Mouse (Mus musculus) heart, postnatal 4 days (tissue): Measurements from ENCODE around the gene Eid2b. TPM values are rescaled to one million over a fixed set of nuclear protein-coding genes. Genes with fewer than 3 reads are reported as not detected.

ENCODE experiments used
- DNase-seq: peaks from one replicate; pipeline ENCODE4 v3.0.0; 2021
- total RNA-seq, 2 experiments: library from RNA; stranded (reverse); gene quantifications; 2 replicates each; pipeline ENCODE4 v1.2.3; 2021

The Eid2b gene
- total RNA-seq, 2 experiments from 2014 or later, result 8.5 to 10.9 TPM

GRCm38 (mm10) chr7:28301616-28302433 lies 24.3 kb downstream of the Eid2b start, which contains the start of gene Dll3:
Dll3 (minus strand) TSS chr7:28302238.
- peak; percentile 78 for DNase-seq

- DNase-seq, result no peak
Observed at GRCm38 (mm10) chr7:28305641-28306040, 28.1 kb downstream of the Eid2b start.

DNA sequence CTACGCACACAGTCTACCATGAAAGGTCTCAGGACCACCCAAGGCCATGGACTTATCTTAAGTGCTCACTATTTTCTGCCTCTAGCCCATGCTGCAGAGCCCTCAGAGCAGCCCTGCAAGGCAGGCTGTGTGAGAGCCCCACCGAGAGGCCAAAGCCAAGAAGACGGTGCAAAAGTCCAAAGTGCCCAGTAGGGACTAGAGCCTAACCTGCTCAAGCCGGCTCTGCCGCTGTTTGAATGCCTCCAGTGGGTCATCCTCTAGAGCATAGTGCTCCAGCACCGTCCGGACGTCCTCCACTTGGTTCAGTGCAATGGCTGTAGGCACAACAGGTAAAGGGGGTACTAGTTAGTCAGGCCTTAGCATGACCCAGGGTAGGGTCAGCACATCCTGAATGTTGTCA lies 28.7 kb downstream of the Eid2b start:
- no peak for DNase-seq

- DNase-seq, result no peak
Observed at GRCm38 (mm10) chr7:28309737-28310136, 32.2 kb downstream of the Eid2b start.

DNA sequence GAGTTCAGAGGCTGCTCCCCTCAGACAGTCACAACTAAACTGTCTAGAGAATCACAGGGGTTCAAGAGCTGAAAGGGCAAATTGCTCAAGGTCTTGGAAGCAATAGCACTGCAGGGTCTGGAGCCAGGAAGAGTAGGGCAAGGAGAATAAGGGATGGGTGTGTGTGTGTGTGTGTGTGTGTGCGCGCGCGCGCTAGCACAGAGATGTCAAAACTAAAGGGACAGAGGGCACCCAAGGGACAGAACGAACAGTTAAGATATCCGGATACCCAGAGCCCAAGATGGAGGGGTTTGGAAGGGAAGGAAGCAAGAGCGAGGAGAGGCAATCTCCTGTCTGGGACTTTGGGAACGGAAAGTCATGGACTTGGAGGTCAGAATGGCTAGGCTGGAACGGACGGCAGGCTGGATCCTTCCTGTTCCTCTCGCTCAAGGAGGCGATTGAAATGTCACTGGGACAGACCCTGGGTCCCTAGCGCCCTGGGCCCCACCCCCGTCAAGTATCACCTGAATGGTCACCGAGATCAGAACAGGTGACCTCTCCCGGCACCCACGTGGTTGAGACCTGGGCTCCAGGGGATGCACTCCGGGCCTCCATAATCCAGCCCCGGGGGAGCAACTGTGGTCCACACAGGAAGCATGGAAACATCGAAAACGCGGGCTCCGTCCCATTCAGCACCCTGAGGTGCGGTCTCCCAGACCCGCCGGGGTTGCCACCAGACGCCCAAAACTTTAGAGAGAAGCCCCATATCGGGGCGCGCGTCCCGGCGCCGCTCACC lies 33.8 kb downstream of the Eid2b start:
- DNase-seq, result no peak

DNA sequence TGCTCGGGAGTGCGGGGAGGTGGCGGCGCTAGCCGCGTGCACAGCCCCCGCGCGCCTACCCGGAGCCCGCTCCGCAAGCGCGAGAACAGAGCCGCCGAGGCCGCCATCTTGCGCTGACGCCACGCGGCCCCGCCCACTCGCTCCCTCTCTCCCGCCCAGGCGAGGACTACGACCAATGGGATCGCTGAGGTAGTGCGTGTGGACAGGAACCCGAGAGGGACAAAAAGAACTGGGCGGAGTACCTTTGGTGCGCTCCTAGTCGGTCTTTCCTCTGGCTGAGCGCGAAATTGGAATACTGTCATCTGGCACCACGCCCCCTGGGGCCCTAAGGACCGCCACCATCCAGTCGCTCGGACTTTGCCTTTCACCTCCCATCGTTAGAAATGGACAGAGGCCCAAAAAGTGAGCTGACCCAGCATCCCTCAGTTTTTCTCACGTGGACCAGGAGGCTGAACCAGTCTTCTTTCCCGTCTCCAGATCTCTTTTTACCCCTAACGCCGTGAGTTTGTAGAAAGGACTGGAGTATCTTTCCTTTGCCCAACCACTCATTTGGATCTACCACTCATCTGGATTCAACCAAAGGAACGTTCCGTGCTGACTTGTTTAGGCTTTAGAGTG lies 34.5 kb downstream of the Eid2b start, which contains the start of gene Timm50:
Gene Timm50 (minus strand): TSS at position 147 of the 618 bp plus-strand sequence.
- DNase-seq, result peak; percentile 98

DNA sequence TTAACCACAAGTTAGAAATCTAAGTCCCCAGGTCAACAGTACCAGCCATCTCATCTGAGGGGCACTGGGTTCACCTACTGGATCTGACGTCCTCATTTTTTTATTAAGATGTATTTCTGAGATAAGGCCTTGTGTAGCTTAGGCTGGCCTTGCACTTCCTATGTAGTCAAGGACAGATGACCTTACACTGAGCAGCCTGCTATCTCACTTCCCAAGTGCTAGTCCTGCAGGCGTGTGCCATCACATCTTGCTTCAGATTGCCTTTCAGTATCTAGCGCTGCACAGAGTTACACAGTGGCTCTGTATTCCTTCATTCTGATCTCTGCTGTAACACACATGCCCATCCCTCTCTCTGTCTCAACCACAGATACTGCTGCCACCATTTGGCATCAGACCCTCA lies 40.5 kb downstream of the Eid2b start:
- DNase-seq, result no peak

DNA sequence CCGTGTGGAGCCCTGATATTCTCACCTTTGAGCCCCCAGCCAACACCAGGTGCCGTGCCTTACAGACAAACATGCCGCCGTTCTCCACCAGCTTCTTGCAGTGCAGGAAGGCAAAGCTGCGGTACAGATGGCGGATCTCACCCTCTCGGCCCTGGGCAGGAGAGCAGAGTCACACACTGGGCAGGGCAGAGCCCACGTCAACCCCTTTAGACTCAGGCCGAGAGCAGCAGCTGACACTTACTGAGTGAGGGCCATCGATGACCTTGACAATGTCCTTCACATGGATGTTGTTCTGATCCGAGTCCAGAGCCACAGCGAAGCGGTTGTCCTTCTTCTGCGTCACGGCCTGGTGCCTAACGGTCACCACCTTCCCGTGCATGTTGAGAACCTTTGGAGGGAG lies 41.2 kb downstream of the Eid2b start:
- no peak for DNase-seq

GRCm38 (mm10) chr7:28321974-28322720 lies 44.6 kb downstream of the Eid2b start:
- DNase-seq, result no peak

DNA sequence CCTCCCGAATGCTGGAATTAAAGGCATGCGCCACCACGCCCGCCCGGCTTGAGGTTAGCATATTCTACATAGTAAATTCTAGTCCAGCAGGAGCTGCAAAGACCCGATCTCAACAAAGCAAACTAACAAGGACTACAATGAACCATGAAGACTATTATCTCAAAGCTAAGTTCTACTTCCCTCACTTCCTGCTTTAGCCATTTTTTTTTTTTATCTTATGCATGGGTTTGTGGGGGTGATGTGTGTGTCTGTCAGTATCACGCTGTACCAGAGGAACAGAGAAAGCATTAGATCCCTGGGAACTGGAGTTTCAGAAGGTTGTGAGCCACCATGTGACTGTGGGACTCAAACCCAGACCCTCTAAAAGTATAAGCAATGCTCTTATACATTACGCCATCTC lies 47.8 kb downstream of the Eid2b start:
- no peak for DNase-seq

DNA sequence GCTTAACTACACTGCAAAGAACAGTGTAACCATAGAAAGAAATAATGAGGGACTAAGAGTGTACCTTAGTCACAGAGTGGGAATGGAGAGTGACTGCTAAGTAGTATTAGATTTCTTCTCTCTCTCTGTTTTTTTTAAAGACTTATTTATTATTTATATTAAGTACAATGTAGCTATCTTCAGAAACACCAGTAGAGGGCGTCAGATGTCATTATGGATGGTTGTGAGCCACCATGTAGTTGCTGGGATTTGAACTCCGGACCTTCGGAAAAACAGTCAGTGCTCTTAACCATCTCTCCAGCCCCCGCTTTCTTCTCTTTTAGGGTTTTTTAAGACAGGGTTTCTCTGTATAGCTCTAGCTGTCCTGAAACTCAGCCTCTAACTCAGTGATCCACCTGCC lies 48.9 kb downstream of the Eid2b start:
- DNase-seq, result no peak

- no peak for DNase-seq
Observed at GRCm38 (mm10) chr7:28328260-28328659, 50.7 kb downstream of the Eid2b start.

Other genes with a start within 250 kb of the Eid2b start
- 100 to 1,000 TPM; 134 to 137 TPM for gene Psmc4, start 227.6 kb upstream of the Eid2b start, total RNA-seq
- gene Fcgbp, start 206.5 kb upstream of the Eid2b start, total RNA-seq, result under 1 TPM; 0.02 to 0.12 TPM
- gene 9530053A07Rik, start 148.3 kb upstream of the Eid2b start, total RNA-seq, result not detected
- gene Fbl, start 108.0 kb upstream of the Eid2b start, total RNA-seq, result 10 to 100 TPM; 67.2 to 68.2 TPM
- gene Dyrk1b, start 98.3 kb upstream of the Eid2b start, total RNA-seq, result 10 to 100 TPM; 22.9 to 24.4 TPM
- 10 to 100 TPM; 13.7 to 19.7 TPM for gene Eid2, start 9.9 kb upstream of the Eid2b start, total RNA-seq
- not detected for gene Selenov, start 13.4 kb downstream of the Eid2b start, total RNA-seq
- gene Dll3, start 24.5 kb downstream of the Eid2b start, total RNA-seq, result not detected
- 10 to 100 TPM; 68.6 to 76.6 TPM for gene Timm50, start 34.3 kb downstream of the Eid2b start, total RNA-seq
- gene Supt5, start 61.0 kb downstream of the Eid2b start, total RNA-seq, result 10 to 100 TPM; 58.7 to 62.7 TPM
- gene Rps16, start 72.9 kb downstream of the Eid2b start, total RNA-seq, result 1,000 to 10,000 TPM in 1 of 2 experiments, 100 to 1,000 TPM in 1; 972 to 1,025 TPM
- gene Plekhg2, start 94.9 kb downstream of the Eid2b start, total RNA-seq, result 10 to 100 TPM; 42.1 to 42.9 TPM
- 10 to 100 TPM; 12.7 to 12.9 TPM for gene Zfp36, start 102.5 kb downstream of the Eid2b start, total RNA-seq
- gene Med29, start 115.0 kb downstream of the Eid2b start, total RNA-seq, result 10 to 100 TPM; 22.9 to 24.5 TPM
- gene Paf1, start 115.2 kb downstream of the Eid2b start, total RNA-seq, result 10 to 100 TPM; 50.1 to 53.5 TPM
- 1 to 10 TPM; 7.1 to 7.5 TPM for gene Gmfg, start 159.7 kb downstream of the Eid2b start, total RNA-seq
- 1 to 10 TPM; 2.5 to 3.3 TPM for gene Lrfn1, start 174.2 kb downstream of the Eid2b start, total RNA-seq
- not detected for gene Ifnl2, start 232.7 kb downstream of the Eid2b start, total RNA-seq
- gene Ifnl3, start 245.1 kb downstream of the Eid2b start, total RNA-seq, result not detected